Mouse (Mus musculus) embryonic fibroblast, embryonic 13.5 days (primary cell): ENCODE measurements around the gene Sorcs2.

Experiments
- CTCF ChIP-seq: IDR thresholded peaks from 2 replicates; pipeline ENCODE4 v1.5.1; 2011; ENCODE audit warnings: mild to moderate bottlenecking, control low read depth, low read length, moderate library complexity, borderline replicate concordance; ENCODE audit not compliant: insufficient read depth
- POLR2A ChIP-seq: IDR thresholded peaks from 2 replicates; pipeline ENCODE4 v1.6.1; 2011; ENCODE audit warnings: low read depth, mild to moderate bottlenecking, control low read depth, low read length, moderate library complexity

DNA sequence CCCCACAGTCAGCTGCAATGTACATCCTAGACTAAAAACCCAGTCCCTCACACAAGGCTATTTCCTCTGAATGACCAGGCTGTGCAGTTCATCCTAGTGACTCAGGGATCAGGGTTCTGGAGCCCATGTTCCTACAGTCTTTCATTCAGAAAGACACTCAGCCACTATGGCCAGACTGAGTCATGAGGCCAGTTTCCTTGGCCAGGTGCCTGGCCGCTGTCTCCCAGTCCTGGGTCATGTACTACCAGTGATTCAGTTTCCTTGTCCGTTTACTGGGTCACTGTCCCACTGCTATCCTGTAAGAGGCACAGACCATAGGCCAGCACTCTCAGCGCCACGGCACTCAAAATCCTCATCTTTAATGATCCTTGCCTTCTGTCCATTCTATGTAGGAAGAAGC lies 209.6 kb downstream of the Sorcs2 start:
- TF ChIP-seq POLR2A (no peak), CTCF (no peak)
